Mouse (Mus musculus): ENCODE measurements around the gene Rbfox3. TPM values are rescaled to one million over a fixed set of nuclear protein-coding genes. Genes with fewer than 3 reads are reported as not detected.

Gene Rbfox3
- polyA plus RNA-seq, 1 experiment, result 0.19 TPM

- TF ChIP-seq POLR2A (IDR thresholded peaks at IDR 0.05; ENCODE audit: low read depth, low read length) (no peak), CTCF (IDR thresholded peaks at IDR 0.05; ENCODE audit: extremely low read depth, insufficient read length, insufficient replicate concordance, low read depth, low read length) (no peak)
- WGBS, result 59% methylated on average over 8 of the region's 8 CpGs
- H3K4me3 ChIP-seq (ENCODE audit: low read depth, low read length), result no peak overlapping the region
Measured at GRCm38 (mm10) chr11:118723166-118723565, 188.2 kb downstream of the Rbfox3 start.

GRCm38 (mm10) chr11:118721898-118722297 is 189.5 kb downstream of the Rbfox3 start:
- H3K27ac ChIP-seq (ENCODE audit: insufficient read depth, low read depth, low read length), result no peak overlapping the region
- H3K36me3 ChIP-seq (ENCODE audit: control insufficient read depth, insufficient read depth, low read length), result no peaks in the 10 kb centered on the region
- H3K4me3 ChIP-seq (ENCODE audit: low read depth, low read length), result no peak overlapping the region
- no peaks in the 10 kb centered on the region for H3K4me1 ChIP-seq (ENCODE audit: control insufficient read depth, insufficient read depth, insufficient read length, low read length)
- TF ChIP-seq CTCF (IDR thresholded peaks at IDR 0.05; ENCODE audit: extremely low read depth, insufficient read length, insufficient replicate concordance, low read depth, low read length) (no peak), POLR2A (IDR thresholded peaks at IDR 0.05; ENCODE audit: low read depth, low read length) (no peak)
- WGBS, result 14% methylated on average over 6 of the region's 6 CpGs
- no peaks in the 10 kb centered on the region for H3K27me3 ChIP-seq (ENCODE audit: control insufficient read depth, insufficient read depth, low read length)

More at GRCm38 (mm10) chr11:118723166-118723565, 188.2 kb downstream of the Rbfox3 start:
- H3K36me3 ChIP-seq (ENCODE audit: control insufficient read depth, insufficient read depth, low read length), result no peaks in the 10 kb centered on the region
- no peak overlapping the region for H3K27ac ChIP-seq (ENCODE audit: insufficient read depth, low read depth, low read length)
- no peaks in the 10 kb centered on the region; the same call in 1 of the 2 replicates for H3K4me1 ChIP-seq (ENCODE audit: control insufficient read depth, insufficient read depth, insufficient read length, low read length)
- H3K27me3 ChIP-seq (ENCODE audit: control insufficient read depth, insufficient read depth, low read length), result no peaks in the 10 kb centered on the region

GRCm38 (mm10) chr11:118714601-118715524 is 196.5 kb downstream of the Rbfox3 start:
- Histone ChIP-seq H3K4me1 (ENCODE audit: control insufficient read depth, insufficient read depth, insufficient read length, low read length) (no peaks in the 10 kb centered on the region), H3K36me3 (ENCODE audit: control insufficient read depth, insufficient read depth, low read length) (no peaks in the 10 kb centered on the region), H3K27ac (ENCODE audit: insufficient read depth, low read depth, low read length) (no peak overlapping the region), H3K4me3 (ENCODE audit: low read depth, low read length) (no peak overlapping the region), H3K27me3 (ENCODE audit: control insufficient read depth, insufficient read depth, low read length) (no peaks in the 10 kb centered on the region)
- WGBS, result 71% methylated on average over 26 of the region's 26 CpGs
- TF ChIP-seq POLR2A (IDR thresholded peaks at IDR 0.05; ENCODE audit: low read depth, low read length) (no peak), CTCF (IDR thresholded peaks at IDR 0.05; ENCODE audit: extremely low read depth, insufficient read length, insufficient replicate concordance, low read depth, low read length) (no peak)

- Histone ChIP-seq H3K27me3 (ENCODE audit: control insufficient read depth, insufficient read depth, low read length) (no peaks in the 10 kb centered on the region), H3K27ac (ENCODE audit: insufficient read depth, low read depth, low read length) (no peak overlapping the region), H3K4me3 (ENCODE audit: low read depth, low read length) (no peak overlapping the region), H3K4me1 (ENCODE audit: control insufficient read depth, insufficient read depth, insufficient read length, low read length) (no peaks in the 10 kb centered on the region), H3K36me3 (ENCODE audit: control insufficient read depth, insufficient read depth, low read length) (no peaks in the 10 kb centered on the region)
- TF ChIP-seq POLR2A (IDR thresholded peaks at IDR 0.05; ENCODE audit: low read depth, low read length) (no peak), CTCF (IDR thresholded peaks at IDR 0.05; ENCODE audit: extremely low read depth, insufficient read length, insufficient replicate concordance, low read depth, low read length) (no peak)
- WGBS, result 77% methylated on average over 4 of the region's 4 CpGs
Measured at GRCm38 (mm10) chr11:118712761-118713160, 198.6 kb downstream of the Rbfox3 start.

GRCm38 (mm10) chr11:118712058-118712457 is 199.3 kb downstream of the Rbfox3 start:
- H3K4me1 ChIP-seq (ENCODE audit: control insufficient read depth, insufficient read depth, insufficient read length, low read length), result no peaks in the 10 kb centered on the region
- no peak overlapping the region for H3K27ac ChIP-seq (ENCODE audit: insufficient read depth, low read depth, low read length)
- no peaks in the 10 kb centered on the region for H3K36me3 ChIP-seq (ENCODE audit: control insufficient read depth, insufficient read depth, low read length)
- WGBS, result 73% methylated on average over 9 of the region's 9 CpGs
- TF ChIP-seq POLR2A (IDR thresholded peaks at IDR 0.05; ENCODE audit: low read depth, low read length) (no peak), CTCF (IDR thresholded peaks at IDR 0.05; ENCODE audit: extremely low read depth, insufficient read length, insufficient replicate concordance, low read depth, low read length) (no peak)
- no peak overlapping the region for H3K4me3 ChIP-seq (ENCODE audit: low read depth, low read length)
- no peaks in the 10 kb centered on the region for H3K27me3 ChIP-seq (ENCODE audit: control insufficient read depth, insufficient read depth, low read length)

GRCm38 (mm10) chr11:118710035-118710434 is 201.4 kb downstream of the Rbfox3 start:
- WGBS, result 25% methylated on average over 5 of the region's 5 CpGs
- no peak overlapping the region for H3K4me3 ChIP-seq (ENCODE audit: low read depth, low read length)
- H3K27ac ChIP-seq (ENCODE audit: insufficient read depth, low read depth, low read length), result no peak overlapping the region
- no peaks in the 10 kb centered on the region for H3K36me3 ChIP-seq (ENCODE audit: control insufficient read depth, insufficient read depth, low read length)
- H3K4me1 ChIP-seq (ENCODE audit: control insufficient read depth, insufficient read depth, insufficient read length, low read length), result no peaks in the 10 kb centered on the region
- TF ChIP-seq POLR2A (IDR thresholded peaks at IDR 0.05; ENCODE audit: low read depth, low read length) (no peak), CTCF (IDR thresholded peaks at IDR 0.05; ENCODE audit: extremely low read depth, insufficient read length, insufficient replicate concordance, low read depth, low read length) (no peak)
- no peaks in the 10 kb centered on the region for H3K27me3 ChIP-seq (ENCODE audit: control insufficient read depth, insufficient read depth, low read length)

GRCm38 (mm10) chr11:118696226-118696930 is 215.0 kb downstream of the Rbfox3 start:
- no peak overlapping the region for H3K4me3 ChIP-seq (ENCODE audit: low read depth, low read length)

More at GRCm38 (mm10) chr11:118696226-118696930, 215.0 kb downstream of the Rbfox3 start:
- Histone ChIP-seq H3K27me3 (ENCODE audit: control insufficient read depth, insufficient read depth, low read length) (no peaks in the 10 kb centered on the region), H3K4me1 (ENCODE audit: control insufficient read depth, insufficient read depth, insufficient read length, low read length) (no peaks in the 10 kb centered on the region), H3K36me3 (ENCODE audit: control insufficient read depth, insufficient read depth, low read length) (no peaks in the 10 kb centered on the region), H3K27ac (ENCODE audit: insufficient read depth, low read depth, low read length) (no peak overlapping the region)
- WGBS, result 50% methylated on average over 16 of the region's 16 CpGs
- TF ChIP-seq POLR2A (IDR thresholded peaks at IDR 0.05; ENCODE audit: low read depth, low read length) (no peak), CTCF (IDR thresholded peaks at IDR 0.05; ENCODE audit: extremely low read depth, insufficient read length, insufficient replicate concordance, low read depth, low read length) (no peak)

Measured in small intestine, adult 2 months (tissue).